Mouse (Mus musculus): ENCODE results near the gene Prkca.

Prkca gene

DNA sequence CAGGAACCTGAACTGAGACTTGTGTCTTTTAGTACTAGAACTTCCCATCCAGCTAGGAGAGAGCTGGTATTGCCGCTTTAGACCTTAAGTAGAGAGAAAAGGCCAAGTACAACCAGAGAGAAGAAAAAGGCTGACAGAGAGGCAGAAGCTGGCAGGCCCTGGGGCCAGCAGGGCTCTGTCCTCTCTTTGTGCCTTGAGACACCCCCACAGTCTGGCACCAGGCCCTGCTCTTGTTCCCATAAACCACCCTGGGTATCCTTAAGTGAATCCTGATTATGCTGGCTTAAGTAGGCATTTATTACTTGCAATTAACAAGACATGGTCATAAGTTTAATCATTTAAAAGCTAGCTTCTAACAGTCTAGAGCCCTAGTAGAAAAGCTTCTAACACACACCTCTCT lies 43.3 kb downstream of the Prkca start:
- DNase-seq (ENCODE audit: inconsistent age in 2 of 2, low spot score in 1 of 2) = no peak

DNA sequence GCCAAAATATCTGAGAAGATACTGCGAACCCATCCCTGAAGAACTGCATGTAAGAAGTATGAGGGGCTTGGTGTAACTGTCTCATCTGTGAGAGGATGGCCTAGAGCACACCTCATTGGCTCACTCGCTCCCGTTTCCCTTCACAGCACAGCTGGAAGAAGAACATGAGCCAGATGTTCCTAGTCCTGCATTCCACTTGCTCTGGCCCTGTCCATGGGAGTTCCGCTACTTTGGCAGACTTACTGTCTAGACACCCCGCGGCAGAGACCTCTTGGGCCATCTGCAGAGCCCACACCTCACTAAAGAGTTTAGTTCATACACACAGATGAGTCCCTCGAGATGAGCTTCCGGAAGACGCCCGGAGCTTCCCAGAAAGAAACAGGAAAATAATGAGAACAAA lies 43.8 kb downstream of the Prkca start:
- DNase-seq (ENCODE audit: inconsistent age in 2 of 2, low spot score in 1 of 2) = no peak

DNA sequence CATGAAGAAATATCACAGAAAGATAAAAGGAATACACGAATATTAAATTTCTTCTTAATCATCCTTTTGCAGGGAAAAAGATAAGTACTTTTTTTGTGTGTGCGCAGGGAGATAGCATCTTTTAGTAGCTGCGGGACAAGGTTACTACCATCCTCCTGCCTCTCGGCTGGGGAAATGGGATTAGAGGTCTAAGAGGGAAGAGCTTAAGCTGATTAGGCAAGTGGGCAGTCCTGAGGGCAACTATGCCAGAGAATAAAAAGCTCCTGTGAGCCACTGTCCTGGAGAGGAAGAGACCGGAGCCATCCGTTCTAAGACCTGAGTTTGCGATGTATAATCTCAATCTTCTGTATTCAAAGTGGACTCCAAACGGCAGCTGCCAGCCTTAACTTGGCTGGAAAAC lies 45.8 kb downstream of the Prkca start:
- DNase-seq (ENCODE audit: inconsistent age in 2 of 2, low spot score in 1 of 2) = no peak

DNA sequence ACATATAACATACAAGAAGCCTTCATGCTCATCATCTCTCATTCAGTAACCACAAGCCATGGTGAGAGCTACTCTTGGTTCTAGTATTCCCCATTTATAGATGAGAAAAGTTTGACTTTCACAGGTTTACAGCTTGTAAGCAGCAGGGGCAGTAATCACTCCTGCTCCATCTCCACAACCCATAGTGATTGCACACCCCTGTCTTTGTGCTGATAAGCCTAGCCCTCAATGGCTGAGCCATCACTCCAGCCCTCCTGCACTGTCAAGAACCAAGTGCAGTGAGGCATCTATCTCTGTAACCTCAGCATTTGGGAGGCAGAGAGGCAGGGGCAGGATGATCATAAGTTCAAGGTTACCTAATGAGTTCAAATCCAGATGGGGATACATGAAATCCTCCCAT lies 48.4 kb downstream of the Prkca start:
- DNase-seq (ENCODE audit: inconsistent age in 2 of 2, low spot score in 1 of 2) = no peak

DNA sequence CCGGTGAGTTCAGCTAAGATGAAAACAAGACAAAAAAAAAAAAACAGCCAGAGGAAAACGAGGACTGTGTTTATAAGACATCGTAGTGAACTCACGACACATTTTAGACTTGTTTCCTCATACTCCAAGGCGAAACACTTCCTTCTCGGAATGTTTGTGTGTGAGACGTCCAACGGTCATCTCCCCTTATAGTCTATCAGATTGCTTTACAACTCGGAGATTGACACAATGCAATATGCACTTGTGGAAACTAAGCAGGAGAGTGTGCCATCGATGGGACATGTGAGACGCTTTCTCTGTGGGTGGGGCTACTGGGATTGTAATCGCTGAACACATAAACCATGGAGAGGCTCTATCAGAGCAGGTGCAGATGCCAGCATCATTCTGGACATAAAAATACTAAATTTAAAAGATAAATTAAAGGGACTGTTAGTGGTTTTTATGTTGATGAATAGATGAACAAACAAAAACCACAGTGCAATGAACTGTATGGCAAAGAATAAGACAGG lies 49.4 kb downstream of the Prkca start:
- DNase-seq (ENCODE audit: inconsistent age in 2 of 2, low spot score in 1 of 2) = no peak

DNA sequence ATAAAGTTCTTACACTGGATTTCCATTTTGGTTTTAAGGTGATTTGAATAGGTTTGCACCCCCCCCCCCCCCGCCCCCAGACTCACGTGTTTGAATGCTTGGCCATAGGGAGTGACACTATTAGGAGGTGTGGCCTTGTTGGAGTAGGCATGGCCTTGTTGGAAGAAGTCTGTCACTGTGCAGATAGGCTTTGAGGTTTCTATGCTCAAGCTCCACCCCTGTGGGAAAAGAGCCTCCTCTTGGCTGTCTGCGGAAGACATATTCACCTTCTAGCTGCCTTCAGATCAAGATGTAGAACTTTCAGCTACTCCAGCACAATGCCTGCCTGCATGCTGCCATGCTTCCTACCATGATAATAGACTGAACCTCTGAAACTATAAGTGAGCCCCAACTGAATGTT lies 49.9 kb downstream of the Prkca start:
- DNase-seq (ENCODE audit: inconsistent age in 2 of 2, low spot score in 1 of 2) = no peak

DNA sequence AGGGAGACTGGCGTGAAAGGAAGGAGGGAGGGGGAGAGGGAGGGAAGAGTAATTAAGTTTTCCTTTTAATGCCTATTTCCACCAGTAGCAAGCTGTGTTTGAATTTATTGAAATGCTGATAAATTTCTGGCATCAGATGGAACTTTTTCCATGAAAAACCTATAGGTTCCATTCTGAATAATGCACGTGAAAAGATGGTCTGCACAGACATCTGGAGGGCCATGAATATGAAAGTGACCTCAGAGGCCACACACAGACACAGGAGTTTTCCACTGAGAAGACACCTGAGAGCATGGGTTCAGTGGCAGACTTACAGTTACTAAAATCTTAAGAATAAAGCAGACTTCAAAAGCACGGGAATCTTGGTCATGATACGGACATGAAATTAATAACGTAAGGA lies 54.5 kb downstream of the Prkca start:
- no peak for DNase-seq (ENCODE audit: inconsistent age in 2 of 2, low spot score in 1 of 2)

DNA sequence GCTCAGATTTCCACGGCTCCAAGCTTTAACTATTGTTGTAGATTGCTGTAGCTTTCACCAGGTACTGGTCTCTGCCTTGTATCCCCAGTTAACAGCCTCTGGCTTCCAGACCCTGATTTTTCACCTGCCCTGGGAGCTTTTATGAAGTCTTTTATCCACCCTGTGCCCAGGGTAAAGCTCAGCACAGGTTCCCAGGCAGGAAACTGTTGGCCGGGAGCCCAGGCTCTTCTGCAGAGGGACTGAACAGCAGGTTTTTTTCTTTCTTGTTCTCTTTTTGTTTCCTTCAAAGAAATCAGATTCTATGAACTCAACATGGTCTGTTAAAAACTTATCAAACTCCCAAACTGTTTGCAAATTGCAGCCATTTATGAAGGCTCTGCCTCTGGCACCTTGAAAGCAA lies 56.4 kb downstream of the Prkca start:
- DNase-seq (ENCODE audit: inconsistent age in 2 of 2, low spot score in 1 of 2) = no peak

DNA sequence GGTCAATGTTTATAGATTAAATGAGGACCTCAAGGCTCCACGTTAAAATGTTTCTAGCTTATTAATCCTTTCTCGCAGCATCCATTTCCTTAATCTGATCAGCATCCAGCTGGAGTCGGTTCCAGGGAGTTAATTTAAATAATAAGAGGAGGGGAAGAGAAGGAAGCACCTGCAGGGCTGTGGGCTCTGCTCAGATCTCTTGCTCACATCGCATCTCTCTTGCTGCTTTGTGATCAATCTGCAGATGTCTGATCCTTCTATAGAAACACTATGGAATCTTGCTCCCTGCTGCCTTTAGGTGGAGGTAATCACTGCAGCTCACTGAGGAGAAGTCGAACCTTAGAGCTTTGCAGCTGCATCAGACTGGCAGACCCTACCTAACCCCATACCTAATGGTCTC lies 58.7 kb downstream of the Prkca start:
- DNase-seq (ENCODE audit: inconsistent age in 2 of 2, low spot score in 1 of 2) = no peak

DNA sequence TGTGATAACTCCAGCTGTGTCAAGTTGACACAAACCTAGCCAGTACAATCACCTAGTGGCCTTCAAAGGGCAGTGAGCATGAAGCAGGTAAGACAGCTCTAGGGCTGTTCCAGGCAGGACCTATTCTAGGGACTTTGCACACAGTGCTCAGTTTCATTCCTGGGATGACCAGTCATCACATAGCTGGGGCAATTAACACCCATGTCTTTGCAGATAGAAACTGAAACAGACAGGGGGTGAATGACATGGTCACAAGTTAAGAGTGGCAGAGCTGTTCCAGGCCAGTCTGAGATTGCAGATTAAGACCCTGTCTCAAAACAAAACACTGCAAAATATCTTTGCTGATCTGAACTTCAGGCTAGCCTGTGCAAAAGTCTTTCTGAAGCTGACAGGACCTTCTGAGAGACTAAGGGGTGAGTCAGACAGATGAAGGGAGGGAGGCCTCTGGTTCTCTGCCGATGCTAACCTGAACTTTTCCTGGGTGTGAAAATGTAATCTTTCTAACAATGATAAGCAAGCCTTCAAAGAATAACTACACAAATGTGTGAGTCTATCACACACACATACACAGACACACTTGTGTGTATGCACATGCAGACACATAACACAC lies 60.8 kb downstream of the Prkca start:
- no peak for DNase-seq (ENCODE audit: inconsistent age in 2 of 2, low spot score in 1 of 2)

DNA sequence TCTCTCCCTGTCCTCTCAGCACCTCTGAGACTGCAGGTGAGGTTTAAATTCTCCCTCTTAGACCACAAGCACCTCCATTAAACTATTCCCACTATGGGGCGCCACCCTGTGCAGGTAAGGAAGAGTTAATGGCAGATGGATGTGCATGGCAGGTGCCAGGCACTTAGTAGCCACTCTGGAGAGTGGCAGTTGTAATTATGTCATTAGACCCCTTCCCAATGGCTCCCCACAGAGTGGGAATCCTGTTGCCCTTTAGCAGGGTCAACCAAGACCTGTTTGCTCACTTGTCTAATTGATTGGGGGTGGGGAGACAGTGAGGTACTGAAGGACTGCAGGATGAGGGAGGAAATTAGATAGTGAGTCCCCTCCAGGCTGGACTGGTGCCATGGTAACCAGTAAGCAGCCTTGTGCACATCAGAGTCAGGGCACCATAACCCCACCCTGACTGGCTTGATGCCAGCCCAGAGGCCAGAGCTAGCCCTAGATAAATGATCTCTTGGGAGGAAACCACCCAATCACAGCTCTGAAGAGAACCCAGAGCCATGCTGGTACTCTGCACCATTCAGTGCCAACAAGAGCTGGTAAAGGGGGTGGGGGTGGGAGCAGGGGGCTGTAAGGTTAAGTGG lies 63.9 kb downstream of the Prkca start:
- no peak for DNase-seq (ENCODE audit: inconsistent age in 2 of 2, low spot score in 1 of 2)

DNA sequence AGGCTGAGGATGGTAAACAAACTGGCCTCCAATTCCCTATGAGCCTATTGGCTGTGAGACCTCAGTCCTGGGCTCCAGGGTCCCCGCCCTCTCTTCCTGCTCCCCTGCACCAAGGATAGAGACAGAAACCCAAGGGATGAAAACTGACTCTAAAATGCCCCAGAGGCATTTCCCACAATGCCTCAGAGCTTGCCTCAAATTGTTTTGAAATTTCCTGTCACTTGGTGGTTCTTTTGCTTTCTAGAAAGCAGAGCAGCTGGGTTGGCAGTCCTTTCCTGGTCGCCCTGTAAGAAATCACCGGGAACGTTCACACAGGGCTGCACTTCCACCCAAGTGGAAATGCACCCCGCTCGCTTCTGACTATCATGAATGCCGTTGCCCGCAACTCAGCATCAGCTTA lies 66.6 kb downstream of the Prkca start:
- DNase-seq (ENCODE audit: inconsistent age in 2 of 2, low spot score in 1 of 2) = no peak

DNA sequence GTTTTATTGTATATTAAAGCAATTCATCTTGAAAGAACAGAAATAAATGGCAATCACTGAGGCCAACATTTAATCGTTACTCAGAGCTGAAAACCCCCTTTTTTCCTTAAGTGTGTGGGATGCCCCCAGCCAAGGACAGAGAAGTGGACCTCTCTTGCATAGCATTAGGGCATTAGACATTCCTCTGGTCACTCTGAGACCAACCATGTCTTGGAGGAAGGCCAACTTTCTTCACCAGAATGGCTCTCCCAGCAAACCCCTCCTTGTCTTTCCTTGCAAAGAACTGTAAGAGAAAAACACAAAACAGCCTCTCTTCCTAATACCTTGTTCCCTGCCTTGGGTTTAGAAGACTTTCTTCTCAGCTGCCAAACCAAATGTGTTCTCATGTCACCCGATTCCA lies 67.6 kb downstream of the Prkca start:
- DNase-seq (ENCODE audit: inconsistent age in 2 of 2, low spot score in 1 of 2) = no peak

DNA sequence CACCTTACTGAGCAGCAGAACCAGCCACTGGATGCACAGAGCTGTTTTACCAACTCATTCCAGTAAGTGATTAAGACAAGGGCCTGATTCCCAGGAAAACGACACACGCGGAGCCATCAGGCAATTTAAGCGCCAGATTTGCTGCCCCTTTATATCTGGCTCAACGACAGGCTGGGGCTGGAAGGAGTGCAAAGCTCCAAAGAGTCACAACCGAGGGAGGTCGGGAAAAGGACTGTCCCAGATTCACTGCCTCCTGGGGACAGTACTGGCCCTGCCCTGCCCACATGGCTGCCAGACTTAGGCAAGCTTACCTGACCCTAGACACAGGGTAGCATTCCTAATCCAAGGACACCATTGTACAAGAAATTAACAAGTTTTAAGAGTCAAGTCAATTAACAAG lies 69.7 kb downstream of the Prkca start:
- DNase-seq (ENCODE audit: inconsistent age in 2 of 2, low spot score in 1 of 2) = no peak

DNA sequence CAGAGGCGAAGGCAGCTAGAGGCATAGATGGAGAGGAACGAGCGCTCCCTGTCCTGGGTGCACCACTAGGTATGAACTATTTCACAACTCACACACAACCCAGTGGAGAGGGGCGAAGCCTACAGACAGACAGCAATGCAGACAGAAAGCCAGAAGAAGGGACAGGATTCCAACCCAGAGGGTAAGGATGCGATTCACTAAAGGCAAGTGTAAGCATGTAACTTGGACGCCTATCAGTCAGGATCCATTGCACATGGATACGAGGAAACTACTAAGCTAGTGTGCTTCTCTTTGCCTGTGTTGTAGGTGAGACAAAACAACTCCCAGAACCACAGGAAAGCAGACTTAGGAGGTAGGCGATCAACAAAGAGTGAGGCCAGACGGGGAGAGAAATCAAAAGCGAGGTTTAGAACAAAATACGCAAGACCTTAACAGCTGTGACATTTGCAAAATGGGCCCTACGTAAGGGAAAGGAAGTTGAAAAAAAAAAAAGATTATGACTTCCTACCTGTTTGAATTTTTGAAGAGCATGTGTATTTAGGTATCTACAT lies 70.2 kb downstream of the Prkca start:
- DNase-seq (ENCODE audit: inconsistent age in 2 of 2, low spot score in 1 of 2) = no peak

DNA sequence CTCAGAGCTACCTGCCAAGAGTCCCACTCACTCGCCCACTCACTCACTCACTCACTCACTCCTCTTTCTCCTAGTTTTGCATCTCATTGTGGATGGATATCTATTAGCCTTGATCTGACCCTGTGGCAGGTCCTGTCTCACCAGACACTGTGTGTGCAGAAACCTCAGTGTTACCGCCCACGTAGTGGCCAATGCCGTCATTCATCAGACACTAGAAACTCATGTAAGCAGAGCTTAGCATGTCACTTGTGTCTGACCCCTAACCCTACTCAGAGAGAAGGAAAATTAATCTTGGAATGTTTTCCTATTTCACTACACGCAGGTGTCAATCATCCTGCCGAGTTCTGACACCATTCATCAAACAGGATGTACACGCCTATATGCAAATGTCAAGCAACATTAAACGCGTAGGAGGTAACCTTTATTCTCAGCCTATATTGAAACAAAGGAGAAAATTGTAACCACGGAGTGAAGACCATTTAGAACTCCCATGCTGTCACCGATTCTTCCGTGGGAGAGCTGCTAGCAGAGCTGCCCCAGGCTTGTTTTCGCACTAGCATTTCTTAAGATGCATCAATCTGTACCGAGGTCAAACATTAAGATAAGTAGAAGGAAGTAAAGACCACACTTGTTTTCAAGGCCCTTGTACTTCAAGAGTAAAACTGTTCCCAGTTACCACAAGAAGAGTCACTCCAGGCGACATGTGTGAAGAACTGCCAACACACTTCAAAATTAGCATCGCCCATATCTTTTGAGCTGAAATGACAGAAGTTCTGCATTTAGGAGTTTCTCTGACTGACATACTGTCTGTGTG lies 70.9 kb downstream of the Prkca start:
- no peak for DNase-seq (ENCODE audit: inconsistent age in 2 of 2, low spot score in 1 of 2)

DNA sequence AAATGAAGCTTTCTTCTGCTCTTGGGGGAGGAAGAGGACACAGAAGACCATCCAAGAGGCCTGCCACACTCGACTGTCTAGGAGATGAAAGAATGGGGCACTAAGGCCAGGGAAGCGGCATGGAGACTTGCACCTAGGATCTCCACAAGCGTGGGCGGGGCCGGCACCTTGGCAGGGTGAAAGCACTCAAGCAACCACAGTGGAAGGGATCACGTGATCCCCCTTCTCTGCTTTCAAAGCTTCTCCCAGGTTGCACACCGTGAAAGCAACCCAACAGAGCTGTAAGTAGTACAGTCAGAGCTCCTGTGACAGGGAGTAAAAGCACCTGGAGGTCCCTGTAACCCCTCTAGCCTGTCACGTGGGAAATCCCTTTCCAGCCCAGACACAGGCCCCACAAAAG lies 72.4 kb downstream of the Prkca start:
- DNase-seq (ENCODE audit: inconsistent age in 2 of 2, low spot score in 1 of 2) = no peak

DNA sequence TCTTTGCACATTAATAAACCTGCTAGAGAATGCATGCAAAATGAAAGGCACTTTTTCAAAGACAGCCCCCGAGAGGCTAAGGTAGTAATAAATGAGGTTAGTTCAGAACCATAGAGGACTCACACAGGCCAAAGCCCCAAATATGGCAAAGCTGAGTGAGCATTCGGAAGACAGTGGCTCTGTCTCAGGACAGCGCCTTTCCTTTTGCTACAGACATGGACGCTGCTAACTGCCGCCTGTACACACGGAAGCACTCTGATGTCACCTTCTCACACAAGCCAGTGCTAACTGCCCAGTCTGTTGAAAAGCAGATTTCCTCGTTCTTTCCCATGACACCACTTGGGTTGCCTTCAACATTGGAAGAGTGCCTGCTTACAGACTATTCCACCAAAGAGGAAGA lies 74.2 kb downstream of the Prkca start:
- DNase-seq (ENCODE audit: inconsistent age in 2 of 2, low spot score in 1 of 2) = no peak

DNA sequence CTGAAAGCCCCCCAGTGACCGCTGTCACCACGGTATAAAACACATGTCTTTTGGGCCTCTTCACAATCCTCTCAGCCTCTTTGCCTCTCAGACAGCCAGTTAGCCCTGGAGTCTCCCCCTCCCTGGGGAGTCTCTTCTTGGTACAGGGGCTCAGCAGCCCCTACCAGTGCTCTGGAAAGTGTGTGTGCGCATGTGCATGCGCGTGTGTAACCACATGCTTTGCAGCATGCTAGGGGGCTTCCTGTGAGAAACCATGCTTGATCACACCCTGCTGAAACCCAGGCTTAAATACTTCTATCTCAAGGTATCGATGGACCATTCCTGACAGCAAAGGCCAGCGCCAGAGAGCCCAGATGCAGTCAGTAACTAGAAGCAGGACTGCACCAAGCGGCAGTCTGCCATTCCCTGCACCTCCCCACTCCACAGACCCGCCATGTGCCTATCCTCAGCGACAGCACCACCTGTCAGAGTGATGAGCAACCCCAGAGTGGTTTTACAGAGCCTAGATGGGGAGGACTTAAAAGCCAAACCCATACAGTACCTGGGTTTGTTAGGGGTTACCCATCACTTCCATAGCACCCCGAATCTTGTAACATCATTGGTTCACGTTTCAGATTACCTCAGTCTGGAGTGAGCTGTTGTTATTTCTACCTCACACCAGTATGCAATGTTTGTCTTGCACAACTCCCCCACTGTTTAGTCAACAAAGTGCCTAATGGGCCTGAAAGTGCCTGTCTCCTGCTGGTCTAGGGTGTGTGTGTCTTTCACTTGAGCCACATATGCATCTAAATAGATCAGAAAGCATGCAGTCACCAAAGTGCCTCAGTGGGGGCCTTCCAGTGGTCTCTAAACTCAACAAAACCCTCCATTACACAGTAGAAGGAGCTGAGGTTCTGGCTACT lies 75.1 kb downstream of the Prkca start:
- DNase-seq (ENCODE audit: inconsistent age in 2 of 2, low spot score in 1 of 2) = no peak

DNA sequence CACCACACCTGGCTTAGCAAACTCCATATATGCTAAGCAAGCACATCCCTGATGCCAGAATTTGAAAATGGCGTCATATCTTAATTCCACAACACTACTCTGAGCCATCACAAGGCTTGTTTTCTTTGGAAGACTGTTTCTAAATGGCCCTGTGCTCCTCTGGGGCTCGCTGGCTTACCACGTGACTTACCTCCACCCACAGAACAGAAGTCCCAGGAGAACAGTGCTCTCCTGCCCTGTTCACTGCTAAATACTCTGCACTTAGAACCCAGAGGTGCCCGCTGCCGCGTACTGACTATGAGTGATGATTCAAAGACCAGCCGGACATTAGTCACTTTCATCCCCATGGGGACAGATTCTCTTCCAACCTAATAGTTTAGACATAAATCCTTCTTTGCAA lies 75.9 kb downstream of the Prkca start:
- peak in 1 of 2 experiments; percentile 24 for DNase-seq (ENCODE audit: inconsistent age in 2 of 2, low spot score in 1 of 2)

DNA sequence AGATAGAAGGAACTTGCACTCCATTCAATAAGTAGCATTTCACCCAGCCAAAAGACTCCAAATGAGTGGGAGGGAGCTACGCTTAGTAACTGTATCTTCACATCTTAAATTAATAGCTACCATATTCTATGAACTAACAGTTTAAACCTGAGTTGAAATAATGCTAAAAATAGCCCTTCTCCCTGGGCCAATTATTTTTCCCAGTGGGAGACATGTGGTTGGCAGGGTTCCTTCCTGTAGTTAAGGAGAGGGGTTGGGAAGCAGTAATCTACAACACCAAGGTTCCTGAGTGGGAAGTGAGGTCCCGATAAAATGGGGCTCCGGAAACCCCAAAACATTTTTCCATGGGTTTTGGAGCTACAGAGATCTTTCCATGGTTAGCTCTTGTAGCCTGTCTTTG lies 76.7 kb downstream of the Prkca start:
- no peak for DNase-seq (ENCODE audit: inconsistent age in 2 of 2, low spot score in 1 of 2)

Measured in adrenal gland, adult (tissue).